Mouse (Mus musculus) lung, postnatal 25 days (tissue): Measurements from ENCODE around the gene Acox3.
A peak's percentile ranks its signal among the peaks of the same experiment; 100 is the strongest.

Source experiments
- DNase-seq: peaks from one replicate; pipeline ENCODE4 v3.0.0; 2022; ENCODE audit warnings: low spot score

The Acox3 gene

DNA sequence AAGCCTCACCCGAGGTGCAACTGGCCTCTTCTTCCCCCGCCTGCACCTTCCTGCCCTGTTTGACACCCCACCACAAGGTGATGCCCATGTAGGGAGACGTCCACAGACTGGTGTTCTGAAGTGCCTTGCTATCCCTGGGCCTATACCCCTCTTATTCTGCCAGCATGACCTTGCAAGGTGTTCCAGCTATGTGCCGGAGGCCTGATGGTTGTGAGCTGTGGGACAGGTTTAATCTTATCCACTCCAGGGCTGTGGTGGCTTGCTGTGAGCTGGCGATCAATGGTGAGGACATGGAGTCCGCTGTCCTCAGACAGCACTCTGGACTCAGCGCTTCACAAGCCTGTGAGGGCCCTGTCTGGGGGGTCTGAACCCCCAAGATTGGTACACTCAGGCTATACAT lies 27.5 kb downstream of the Acox3 start:
- no peak for DNase-seq

DNA sequence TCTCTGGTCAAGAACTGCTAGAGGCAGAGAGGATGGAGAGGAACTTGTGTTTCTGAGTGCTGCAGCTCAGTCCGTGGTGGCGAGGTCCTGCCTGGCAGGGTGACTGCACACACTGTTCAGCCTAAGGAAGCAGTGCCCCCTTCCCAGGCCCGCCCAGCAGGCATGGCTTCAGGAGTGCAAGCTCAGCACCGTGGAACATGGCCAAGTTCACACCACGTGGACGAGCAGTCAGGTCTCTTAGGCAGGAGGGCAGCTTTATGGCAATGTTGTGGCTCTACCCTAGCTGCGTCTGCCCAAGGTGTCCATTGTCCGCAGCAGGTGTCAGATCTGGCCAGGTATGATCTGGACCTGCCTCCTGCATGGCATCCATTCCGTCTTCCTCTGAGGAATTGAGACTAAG lies 28.3 kb downstream of the Acox3 start:
- DNase-seq, result no peak

DNA sequence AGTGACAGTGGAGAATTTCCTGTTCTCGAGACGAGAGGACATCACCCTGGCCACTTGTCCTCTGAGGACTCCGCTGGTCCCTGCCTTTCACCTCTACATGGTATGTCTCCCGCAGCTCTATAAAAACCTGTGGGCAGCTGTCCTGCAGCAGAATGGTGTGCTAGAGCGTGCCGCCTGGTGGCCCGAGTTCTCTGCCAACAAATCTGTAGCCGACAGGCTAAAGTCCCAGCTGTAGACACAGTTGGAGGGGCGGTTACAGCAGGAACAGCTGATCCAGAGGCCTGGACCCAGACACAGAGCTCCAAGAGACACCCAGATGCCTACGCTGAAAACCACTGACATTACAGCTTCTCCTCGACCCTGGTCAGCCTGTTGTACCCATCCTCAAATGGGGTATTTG lies 29.1 kb downstream of the Acox3 start:
- DNase-seq, result no peak

DNA sequence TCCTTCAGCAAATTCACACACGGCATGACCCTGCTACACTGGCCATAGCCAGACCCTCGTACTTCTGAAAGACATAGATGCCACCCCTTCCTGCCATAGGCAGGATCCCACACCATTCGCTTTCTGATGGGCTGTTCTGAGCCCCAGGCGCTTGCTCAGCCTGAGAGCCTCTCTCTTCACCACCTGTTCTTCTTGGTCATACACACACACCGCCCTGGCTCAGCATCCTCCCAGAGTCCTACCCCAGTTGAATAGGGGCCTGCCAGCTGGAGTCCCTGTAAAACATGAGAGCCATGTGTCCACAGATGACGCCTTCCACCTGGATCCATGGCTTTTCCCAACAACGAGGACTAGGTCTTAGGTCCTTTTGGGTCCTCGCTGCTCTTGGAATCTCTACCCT lies 29.9 kb downstream of the Acox3 start:
- DNase-seq, result no peak

DNA sequence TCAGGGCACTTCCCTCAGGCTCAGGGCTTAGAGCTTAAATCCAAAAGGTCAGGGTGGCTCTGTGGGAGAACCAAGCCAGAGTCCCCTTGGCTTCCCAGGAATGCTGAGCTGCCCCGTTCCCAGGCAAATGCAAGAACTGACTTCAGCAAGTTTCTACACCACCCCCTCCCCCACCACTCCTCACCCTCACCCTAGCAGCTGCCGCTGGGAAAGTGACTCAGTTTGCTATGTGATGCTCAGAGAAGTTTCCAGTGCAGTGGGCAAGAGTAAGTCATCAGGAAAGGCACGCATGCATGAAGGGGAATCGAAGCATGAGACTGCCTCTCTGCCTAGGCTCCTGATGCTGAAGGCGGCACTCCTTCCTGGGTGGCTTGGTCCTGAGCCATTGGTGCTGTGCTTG lies 34.1 kb downstream of the Acox3 start:
- no peak for DNase-seq

DNA sequence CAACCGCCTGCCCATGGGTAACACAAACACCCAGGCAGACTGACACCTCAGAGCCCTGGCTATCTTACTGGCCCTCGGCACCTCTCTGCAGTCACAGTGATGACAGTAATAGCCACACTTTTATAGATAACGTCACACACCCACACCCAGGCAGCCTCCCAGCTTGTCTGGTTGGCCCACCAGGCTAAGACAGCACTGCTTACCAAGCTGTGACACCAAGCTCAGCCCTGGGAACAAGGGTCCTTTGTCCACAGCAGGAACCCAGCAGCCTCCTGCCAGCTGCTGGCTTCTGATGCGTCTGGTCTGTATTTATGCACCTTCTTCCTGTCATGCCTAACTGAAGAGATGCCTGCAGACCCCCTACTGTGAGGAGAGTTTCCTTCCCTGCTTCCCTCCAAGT lies 38.3 kb downstream of the Acox3 start:
- no peak for DNase-seq

DNA sequence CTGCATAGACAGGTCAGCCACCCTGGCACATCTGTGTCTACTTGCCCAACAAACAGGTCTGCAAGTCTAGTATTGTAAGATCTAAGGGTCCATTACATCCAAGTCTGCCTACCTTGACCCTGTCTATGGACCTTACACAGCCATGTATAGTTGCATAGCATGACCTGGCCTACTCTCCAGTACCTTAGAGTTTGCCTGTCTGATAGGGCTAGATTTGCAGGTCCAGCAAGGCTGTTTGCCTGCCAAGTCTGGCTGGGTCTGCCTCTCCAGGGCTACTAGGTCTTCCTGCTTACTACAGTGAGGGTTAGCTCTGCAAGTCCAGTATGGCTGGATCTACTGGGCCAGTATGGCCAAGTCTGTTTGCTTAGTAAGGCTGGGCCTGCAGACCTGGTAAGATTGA lies 41.0 kb downstream of the Acox3 start:
- DNase-seq, result no peak

DNA sequence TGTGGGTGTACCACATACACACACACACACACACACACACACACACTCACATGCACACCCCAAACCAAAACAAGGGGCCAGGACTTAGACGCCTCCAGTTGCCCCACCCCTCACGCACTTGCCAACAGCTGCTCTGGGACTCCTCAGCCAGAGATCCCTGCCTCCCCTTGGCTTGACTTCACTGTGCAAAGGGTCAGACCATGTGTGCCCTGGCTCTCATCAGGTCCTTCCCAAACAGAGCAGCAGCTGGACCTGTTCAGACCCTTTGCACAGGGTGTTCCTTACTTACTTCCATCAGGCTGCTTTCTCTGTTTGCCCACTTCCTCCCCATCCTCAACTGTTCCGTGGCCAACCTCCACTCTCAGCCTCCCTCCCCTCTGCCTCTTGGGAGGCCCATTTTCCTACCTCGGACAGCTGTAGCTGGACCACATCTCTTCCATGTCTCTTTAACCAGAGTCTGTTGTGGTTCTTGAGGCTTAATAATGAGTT lies 42.0 kb downstream of the Acox3 start:
- peak; percentile 74 for DNase-seq

DNA sequence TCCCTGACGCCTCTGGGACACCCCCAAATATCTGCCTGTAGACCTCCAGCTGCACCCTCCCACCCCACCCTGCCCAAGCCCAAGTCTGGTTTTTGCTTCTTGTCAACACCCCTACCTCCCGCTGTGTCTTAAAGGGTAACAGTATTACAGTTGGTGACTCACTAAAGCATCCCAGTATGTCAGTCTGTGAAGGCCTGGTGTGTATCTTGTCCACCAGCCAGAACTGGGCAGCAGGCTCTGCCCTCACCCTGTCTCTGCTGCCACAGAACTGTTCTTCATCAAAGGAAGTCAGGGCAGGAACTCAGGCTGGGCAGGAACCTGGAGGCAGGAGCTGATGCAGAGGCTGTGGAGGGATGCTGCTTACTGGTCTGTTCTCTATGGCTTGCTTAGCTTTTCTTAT lies 43.6 kb downstream of the Acox3 start:
- DNase-seq, result no peak

DNA sequence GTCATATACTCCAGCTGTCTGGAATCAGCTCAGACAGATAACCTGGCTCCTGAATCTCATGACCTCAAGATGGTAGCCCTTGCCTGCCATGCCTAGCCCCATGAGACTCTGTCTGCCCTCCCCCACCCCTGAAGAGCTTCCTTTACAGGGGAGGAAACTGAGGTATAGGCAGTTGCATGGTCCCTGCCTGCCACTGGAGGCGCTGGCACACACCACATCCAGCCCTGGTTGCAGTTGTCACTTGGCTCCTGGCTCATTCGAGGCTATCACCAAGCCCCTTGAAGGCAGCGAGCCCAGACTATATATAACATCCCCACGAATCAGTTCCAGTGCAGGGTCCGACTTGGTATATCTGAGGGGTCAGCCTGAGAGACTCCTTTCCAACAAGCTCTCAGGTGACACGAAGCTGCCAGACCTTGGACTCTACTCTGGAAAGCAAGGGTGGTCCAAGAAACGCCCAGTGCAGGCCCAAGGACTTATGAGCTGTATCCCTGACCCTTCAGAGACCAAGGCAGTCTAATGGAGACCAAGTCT lies 44.5 kb downstream of the Acox3 start:
- DNase-seq, result no peak

DNA sequence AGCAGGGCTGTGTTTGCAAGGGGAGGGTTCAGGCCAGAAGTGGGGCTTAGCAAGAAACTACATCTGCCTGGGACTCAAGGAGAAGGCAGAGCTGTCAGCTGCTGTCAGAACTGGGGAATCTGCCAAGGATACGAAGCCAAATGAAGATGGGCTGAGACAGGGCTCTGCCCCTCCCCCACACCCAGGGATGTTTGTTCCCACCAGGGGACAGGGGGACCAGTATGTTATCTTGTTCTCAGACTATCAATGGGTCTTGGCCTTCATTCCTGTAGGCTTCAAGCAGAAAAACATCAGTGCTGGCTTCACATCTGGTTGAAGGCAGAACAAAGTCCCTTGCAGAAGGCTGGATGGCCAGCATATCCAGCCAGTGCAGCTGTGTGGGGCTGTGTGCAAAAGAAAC lies 45.8 kb downstream of the Acox3 start:
- peak; percentile 37 for DNase-seq

DNA sequence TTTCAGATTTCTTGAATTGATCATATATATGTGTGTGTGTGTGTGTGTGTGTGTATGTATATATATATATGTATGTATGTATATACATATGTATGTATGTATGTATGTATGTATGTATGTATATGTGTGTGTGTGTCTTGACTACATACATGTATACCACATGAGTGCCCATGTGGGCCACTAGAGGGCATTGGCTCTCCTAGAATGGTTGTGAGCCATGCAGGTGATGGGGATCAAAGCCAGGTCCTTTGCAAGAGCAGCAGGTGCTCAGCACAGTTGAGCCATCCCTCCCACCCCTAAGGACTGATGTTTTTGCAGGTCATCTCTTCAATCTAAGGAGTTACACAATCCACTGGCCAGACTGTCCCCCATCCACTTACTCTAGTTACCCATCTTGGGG lies 46.5 kb downstream of the Acox3 start:
- DNase-seq, result no peak

DNA sequence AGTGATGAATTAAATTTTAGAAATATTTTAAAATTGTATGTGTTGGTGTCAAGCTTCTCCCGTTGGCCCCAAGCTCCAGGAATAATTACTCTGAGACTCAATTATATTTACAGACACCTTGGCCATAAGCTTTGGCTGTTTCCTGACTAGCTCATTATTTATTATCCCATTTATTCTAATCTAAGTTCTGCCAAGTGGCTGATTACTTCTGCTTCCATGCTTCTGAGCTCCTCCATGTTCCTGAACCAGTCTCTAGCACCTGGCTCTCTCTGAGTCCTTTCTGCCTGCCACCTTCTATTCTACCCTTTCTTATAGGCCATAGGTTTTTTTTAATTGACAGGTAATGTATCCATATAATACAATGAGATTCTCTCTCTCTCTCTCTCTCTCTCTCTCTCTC lies 47.9 kb downstream of the Acox3 start:
- no peak for DNase-seq

DNA sequence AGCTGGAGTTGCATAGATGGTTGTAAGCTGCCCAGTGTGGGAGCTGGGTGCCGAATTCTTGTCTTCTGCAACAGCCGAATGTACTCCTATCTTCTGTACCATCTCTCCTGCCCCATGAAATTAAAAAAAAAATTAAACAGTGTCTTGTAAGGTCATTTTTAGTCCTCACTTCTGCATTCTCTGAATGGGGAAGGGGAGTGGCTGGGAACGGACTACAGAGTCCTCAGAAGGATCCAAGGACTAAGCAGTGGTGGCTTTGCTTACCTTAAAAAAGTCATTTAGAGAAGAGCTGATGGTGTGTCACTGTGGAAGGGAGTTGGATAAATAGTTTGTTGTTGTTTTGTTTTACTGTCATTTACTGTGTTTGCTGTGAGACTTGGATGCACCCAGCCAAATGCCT lies 48.4 kb downstream of the Acox3 start:
- no peak for DNase-seq

DNA sequence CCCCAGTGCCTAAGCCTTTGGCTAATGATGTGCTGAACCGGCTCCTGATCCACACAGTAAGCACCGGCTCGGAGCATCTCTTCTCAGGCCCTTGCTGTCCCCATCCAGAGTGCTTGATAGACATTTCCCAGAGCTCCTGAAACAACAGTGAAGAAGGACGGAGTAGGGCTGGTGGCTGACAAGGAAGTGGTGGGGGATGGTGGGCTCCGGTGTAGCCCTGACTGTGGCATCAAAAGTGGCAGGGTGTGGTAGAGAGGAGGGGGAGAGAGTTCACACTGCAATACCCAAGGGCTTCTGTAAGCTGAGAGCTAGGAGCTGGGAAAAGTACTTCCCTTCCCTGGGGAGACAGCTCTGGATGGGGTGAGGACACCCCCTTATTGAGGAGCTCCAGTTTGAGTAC lies 48.9 kb downstream of the Acox3 start:
- DNase-seq, result no peak

DNA sequence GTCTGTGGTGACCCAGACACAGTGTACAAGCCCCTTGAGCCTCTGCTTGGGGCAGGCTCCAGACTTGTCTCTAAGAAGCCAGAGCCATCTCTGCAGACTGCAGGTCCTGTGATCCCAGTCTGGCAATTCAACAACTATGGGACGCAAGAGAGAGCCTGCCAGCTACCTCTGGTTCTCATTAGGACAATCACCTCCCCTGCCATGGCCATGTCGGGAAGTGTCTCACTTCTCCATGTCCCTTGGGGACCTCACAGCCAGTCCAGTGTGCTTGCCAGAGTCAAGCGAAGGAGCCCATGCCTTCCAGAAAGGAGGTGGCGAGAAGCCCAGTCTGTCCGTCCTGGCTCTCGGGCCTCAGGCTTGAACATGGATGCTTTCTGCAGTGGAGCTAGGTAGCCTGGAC lies 50.0 kb downstream of the Acox3 start:
- no peak for DNase-seq

DNA sequence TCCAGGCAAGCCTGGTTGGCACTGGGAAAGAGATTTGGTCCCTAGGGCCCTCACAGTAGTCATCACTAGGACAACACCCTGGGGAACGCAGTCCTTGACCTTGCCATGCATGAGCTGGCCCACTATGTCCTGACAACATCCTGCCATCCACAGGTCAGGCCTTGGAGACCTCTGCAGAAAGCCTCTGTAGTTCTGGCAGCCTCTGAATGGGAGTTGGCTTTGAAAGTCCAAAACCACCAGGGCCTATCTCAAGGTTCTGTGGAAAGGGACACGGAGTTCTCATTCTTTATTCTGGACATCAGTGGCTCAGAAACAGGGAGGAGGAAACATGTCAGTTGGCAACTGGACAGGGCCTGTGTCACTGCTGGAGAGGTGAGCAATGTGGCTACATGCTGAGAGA lies 53.2 kb downstream of the Acox3 start:
- peak; percentile 43 for DNase-seq

DNA sequence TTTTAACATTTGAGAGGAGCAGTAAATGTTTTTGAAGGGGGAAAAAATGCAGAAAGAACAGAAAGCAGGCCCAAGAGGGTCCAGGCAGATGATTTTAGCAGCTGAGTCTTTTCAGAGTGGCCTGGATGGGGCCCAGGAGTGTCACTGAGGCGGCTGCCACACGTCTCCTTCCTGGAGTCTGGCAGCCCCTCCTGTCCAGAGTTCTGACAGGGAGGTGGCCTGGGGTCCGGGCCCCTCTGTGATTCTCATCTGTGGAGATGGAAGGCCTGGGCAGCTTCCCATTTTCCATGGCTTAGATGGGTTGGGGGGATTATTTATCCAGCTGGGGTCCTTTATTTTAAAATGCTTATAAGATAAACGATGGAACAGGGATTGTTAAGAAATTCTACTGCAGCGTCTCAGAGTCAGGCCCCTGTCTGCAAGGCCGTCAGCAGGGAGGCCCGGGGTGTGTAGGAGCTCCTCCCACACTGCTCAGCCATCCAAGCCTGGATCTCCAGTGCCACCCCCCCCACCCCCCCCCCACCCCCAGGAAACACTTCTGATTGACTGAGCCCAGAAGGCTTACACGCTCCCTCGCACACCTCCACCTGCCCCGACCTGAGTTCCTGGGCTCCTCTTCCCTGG lies 59.2 kb downstream of the Acox3 start:
- no peak for DNase-seq

DNA sequence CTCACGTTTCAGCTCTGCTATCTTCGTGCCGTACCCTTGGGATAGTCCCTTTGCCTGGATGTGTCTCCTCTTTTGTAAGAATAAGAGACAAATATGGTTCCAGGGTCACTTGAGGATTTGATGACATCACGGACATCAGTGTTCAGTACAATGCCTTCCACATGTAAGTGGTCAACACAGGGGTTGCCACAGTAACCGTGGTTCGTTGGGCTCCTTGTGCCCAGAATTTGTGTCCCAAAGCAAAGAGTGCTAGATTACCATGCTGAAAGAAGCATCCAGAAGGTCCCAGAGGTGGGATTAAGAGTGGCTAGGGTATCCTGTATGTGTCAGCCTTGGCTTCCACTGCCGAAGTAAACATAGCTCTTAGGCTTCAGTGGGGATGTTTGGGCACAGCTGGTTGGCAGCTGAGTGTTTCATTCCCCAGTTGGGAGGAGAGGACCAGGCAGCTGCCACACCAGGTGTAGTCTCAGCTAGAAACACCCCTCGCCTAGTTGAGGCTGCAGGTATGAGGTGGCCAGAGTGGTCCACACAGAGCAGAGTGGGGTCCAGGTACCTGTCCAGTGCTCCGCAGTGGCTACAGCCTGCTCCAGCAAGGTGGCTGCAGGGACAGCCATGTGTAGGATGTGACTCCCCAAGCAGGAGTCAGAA lies 60.7 kb downstream of the Acox3 start:
- no peak for DNase-seq

DNA sequence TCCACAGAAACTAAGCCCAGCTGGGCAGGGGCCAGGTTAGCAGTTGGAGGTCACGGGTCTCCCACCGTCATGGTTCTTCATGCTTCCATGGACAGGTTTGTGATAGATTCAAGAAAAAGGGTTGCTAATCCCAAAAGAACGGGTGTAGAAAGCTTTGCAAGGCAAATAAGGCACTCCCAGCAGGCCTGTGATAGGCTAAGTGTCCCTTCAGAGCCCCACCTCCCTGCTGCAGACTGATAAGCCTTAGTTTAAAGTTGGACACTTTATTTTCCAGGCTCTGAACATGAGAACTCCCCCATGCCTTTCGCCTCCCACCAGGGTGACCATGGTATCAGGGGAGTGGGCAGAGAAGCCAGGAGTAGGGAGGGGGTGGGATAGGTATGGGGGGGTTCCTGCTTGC lies 61.2 kb downstream of the Acox3 start:
- no peak for DNase-seq

DNA sequence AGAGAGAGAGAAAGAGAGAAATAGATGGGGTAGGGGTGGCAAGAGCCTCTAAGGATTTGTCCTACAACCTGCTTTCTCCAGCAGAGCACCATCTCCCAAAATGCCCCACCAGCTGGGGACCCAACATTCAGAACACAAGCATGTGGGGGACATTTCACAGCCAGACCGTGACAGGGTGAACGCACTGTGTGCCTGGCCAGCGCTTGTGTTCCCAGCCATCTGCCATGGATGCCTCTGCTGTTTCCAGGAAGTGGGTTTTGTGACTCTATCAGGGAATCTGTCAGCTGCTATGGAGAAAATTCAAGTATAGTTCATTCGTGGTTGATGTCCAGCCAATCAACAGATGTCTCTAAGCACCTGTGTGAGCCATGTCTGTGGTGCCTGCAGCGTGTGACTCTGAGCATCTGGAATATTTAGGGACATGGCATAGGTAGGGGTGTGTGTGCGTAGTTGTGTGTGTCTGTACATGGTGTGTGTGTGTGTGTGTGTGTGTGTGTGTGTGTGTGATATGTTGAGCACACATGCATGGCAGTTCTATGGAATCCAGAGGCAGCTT lies 63.2 kb downstream of the Acox3 start:
- no peak for DNase-seq

DNA sequence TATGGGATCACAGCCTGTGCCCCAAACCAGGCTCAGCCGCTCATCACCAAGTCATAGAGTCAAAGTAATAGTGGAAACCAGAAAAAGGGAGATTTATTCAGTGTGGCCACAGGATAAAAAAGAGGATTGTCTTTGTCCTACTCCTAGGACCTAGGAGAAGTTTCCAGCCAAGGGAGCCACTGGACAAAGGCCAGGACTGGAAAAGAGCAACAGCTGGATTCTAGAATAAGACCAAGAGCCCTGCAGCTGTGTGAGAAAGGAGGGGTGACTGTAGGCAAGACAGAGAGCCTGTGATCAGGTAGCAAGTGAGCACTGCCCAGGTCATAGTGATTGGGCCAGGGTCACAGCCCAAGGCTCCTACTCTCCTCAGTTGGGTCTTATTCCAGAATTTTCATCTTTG lies 64.1 kb downstream of the Acox3 start:
- DNase-seq, result no peak

DNA sequence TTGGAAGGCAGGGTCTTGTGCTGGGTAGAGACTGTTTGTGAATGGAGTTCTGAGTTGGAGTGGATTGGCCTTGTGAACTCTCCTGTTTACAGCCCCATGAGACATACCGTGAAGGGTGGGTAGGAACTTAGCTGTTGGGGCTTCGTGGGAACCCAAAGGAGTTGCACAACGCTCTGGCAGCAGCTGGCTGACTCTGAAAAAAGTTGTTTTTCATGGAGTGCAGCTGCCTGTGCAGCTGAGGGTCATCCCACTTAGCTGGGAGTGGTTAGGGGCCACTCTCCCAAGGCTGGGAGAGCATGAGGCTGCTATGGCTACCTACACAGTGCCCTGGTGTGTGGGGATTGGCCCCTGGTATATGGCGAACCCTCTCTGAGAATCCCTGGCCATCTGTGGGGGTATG lies 64.7 kb downstream of the Acox3 start:
- DNase-seq, result peak; percentile 55

DNA sequence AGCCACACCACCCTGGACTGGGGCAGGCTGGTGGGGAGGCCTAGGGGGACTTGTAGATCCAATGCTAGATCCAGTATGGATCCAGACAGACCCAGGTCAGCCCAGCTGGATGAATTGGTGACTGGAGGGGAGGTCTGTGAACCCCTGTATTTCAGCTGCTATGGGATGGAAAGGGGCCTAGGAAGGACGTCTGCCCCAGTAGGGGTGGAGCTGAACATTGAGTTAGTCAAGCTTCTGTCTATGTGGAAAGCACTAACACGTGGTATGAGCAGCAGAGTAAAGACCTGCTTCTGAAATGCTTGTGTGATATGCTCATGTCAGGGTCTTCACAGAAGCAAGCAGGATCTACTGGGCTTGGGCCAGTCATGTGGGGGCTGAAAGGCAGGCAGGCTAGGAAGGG lies 65.4 kb downstream of the Acox3 start:
- DNase-seq, result no peak
